Mouse (Mus musculus) spleen, adult 2 months (tissue): ENCODE results near the gene Borcs8.

Experiments used
- CTCF ChIP-seq: fragments of 200-500 bp; IDR thresholded peaks from 2 replicates; pipeline ENCODE4 v1.5.1; 2011; ENCODE audit warnings: mild to moderate bottlenecking, inconsistent platforms; ENCODE audit not compliant: insufficient read depth, insufficient read length, insufficient replicate concordance; ENCODE audit errors: extremely low read depth
- POLR2A ChIP-seq: fragments of 200-500 bp; IDR thresholded peaks from 2 replicates; pipeline ENCODE4 v1.6.1; 2011; ENCODE audit warnings: low read depth, low read length, inconsistent platforms

DNA sequence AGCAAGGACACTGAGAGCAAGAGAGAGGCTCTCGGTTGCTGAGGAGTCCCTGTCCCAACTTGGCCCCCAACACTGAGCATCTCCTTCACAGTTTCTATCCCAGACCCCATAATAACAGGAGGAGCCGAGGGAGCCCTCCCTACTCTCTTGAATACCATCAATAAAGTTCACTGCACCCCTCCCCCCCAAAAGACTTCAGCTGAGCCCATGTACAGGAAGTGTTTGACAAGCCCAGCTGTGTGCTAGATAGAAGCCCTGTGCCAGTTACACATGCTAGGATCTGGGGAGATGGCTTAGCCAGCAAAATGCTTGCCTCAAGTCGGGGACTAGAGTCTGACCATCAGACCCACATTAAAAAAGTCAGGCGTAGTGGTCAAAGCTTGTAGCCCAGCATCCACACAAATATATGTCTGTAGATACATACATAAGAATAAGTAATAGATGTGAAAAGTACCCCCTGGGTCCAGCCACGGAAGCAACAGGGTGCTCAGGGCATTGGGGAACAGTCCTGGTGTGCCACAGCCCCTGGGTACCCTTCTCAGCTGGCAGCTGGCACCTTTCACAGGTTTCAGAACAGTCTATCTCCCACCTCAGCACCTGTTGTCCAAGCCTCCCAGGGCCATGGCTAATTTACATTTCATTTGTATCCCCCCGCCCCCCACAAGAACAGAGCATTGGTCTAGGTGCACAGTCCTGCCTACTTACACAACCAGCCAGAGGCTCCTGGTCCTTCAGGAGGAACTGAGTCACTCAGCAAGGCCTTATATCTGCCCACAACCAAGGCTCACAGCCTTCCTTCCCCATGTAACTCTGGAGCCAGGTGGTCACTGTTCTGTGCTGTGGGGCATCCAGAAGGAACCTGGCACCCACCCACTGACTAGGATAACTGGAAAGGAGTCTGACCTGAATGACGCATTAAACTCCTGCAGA is 8.6 kb downstream of the Borcs8 start:
- TF ChIP-seq CTCF (no peak), POLR2A (no peak)
